Mouse (Mus musculus): ENCODE measurements around the gene Vrk1. TPM values are rescaled to one million over a fixed set of nuclear protein-coding genes. Genes with fewer than 3 reads are reported as not detected.

Gene Vrk1
- total RNA-seq, 2 experiments from 2014 or later: 33.5 to 37.9 TPM

DNA sequence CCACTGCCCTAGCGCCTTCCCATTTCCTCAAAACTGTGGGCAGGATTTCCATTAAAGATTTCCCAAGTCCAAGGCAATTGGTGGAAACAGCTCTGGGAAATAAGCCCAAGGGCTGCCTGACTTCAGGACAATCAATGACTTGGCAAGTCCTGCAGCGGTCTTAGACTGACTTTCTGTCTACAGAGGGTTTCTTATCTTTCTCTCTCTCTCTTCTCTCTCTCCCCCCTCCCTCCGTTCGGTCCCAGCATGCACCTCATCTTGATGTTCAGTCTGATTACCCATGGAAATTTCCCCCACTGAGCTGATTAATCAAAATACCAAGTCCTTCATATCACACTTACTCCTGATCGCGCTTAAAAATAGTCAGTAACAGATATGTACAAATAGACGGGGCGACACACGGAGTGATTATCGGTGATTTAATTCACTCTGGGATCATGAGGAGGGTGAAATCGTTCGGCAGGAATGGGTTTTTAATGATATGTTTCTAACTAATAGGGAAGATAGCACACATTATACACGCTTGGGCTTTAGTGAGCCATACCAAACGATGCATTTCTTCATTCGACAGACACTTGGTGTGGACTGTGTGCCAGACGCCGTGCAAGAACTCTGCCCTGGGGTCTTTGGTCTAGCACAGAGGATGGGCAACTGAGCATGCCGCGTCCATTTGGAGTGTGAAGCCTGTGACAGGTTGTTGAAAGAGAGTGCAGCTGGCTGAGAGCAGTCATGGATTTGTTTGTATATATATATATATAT, 12.8 kb upstream of the Vrk1 start:
- DNase-seq (ENCODE audit: low spot score in 2 of 2): no peak

DNA sequence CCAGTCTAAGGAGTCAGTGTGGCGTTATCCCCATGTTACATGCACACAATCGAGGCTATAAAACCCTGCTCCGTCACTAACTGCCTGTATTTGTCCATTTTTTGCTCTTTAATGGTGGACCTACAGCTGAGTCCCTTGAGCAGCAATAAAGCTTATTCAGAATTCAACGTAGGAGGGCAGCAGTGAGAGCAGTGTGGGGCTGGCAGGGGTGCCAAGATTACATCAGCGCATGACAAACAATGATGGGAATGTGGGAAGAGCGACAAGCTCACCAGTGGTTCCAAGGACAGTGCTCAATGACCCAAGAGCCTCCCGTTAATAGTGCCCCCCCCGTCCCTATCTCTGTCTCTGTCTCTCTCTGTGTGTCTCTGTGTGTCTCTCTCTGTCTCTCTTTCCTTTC, 8.3 kb upstream of the Vrk1 start:
- no peak for DNase-seq (ENCODE audit: low spot score in 2 of 2)

DNA sequence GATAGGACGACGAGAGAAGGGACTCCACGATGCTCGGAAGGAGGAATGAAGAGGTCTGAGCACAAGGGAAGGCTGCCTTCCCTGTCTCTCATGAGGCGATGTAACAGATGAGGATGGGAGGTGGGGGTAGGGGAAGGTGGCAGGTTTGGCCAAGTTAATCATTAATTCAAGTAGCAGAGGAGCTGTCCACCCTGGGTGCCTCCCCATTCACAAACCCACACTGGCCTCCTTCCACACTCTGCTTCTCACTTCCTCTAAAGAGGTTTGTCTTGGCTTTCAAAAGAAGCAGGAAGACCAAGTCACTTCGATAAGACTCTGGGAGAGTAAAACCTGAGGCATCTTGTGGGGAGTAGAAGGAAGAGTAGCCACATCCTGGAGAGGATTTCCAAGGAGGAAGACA, 5.3 kb upstream of the Vrk1 start:
- no peak for DNase-seq (ENCODE audit: low spot score in 2 of 2)

DNA sequence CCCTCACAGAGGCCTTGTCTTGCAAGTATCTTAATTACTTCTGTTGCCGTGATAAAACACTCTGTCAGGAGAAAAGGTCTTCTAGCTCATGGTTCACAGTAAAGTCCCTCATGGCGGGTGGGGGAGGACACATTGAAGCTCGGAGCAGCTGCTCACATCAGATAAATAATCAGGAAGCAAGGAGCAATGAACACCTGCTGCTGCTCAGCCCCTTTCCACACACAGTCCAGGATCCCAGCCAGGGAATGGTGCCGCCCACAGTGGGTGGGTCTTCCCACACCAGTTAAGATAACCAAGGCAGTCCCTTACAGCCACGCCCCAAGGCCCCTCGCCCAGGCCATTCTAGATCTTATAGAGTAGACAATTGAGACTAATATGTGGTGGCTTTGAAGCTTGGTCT, 3.8 kb upstream of the Vrk1 start:
- DNase-seq (ENCODE audit: low spot score in 2 of 2): no peak

DNA sequence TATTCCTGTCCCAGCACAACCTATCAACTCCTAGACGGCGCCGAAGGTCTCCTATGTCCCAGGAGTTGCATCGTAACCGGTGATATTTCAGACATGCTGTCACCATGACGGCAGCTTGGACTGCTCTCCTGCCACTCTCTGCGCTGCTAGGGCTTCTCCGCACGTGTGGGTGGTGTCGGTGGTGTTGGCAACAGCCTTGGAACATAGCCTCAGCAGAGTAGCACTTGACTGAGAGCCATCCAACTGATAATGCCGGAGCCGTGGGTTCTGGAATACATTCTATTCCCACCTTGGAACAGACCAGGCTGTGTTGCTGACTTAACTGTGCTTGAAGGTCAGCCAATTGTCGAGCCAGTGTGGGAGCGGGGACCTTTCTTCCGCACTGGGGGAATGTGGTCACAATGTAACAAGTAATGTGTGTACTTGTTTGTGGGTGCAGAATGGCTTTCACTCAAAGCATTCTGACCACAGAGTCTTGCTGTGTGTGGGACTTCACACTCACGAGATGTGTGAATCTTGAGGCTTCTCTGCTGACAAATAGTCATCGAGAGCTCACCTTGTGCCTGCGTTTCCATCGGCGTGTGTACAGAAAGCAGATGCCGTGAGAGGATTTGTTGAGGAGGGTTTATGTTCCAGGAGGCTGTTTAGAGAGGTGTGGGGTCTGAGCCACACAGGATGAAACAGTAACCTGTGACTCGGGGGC, 1.5 kb upstream of the Vrk1 start:
- no peak for DNase-seq (ENCODE audit: low spot score in 2 of 2)

DNA sequence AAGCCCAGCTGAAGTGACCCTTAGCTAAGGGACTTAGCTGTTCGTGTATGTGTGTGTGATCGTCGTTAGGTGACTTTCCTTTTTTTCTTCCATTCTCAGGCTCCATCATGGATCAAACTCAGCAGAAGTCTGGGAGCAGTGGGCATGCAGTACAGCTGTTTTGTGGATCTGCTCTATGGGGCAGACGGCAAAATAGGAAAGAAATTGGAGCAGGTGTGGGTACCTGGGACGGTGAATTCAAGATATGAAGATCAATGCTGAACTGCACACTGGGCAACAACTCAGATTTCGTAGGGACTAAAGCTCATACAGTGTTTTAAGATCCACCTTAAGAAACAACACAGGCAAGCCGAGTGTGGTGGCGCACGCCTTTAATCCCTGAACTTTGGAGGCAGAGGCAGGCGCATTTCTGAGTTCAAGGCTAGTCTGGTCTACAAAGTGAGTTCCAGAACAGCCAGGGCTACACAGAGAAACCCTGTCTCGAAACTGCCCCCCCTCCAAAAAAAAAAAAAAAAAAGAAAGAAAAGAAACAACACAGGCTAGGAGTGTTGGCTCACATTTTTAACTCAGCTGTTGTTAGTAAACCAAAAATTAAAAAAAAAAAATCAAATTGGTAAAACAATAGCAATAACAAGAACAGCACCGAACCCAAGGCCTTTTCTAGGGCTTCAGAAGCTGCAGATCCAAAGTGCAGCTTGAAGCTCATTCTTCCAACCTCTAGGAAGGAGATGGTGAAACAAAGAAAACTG, 732 bp upstream of the Vrk1 start:
- no peak for DNase-seq (ENCODE audit: low spot score in 2 of 2)

DNA sequence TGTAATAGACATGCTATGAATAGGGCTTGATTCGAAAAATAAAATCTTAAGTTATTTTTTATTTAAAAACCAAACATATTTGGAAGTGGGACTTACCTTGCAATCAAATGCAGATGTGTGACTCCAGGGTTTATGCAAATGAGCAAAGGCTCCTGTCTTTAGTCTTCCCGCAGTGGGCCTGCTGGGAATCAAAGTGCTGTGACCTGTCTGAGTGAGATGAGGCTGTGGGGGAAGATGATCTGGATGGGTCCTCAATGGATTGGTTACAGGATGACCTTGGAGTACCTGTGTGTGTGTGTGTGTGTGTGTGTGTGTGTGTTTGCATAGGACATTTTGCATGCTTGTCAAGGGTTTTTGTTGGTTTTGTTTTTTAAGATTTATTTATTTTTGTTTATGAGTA, 2.1 kb downstream of the Vrk1 start:
- DNase-seq (ENCODE audit: low spot score in 2 of 2): no peak

DNA sequence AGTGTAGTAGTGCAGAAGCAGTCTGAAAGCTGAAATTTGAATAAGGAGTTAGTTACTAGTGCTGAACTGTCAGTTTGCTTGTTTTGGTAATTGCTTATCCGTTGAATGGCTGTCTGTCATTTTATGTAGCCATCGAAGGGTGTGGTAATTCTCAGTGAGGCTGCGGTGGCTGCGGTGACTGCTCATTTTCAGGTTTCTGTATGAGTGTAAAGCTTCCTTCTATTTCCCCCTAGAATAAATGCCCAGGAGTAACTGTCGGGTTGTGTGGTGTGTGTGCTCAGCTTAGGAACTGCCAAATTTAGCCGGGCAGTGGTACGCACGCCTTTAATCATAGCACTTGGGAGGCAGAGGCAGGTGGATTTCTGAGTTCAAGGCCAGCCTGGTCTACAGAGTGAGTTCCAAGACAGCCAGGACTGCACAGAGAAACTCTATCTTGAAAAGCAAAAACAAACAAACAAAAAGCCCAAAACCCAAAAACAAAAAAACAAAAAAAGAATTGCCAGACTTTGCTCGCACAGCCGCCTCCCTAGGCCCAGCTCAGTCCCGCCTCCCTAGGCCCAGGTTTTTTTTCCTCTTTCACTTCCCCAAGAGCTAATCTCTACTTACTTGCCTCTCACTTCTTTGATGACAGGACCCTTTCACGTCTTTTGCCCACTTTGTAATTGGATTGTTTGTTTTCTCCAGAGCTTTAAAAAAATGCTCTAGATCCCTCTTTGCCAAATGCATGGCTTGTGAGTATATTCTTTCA, 6.4 kb downstream of the Vrk1 start:
- no peak for DNase-seq (ENCODE audit: low spot score in 2 of 2)

DNA sequence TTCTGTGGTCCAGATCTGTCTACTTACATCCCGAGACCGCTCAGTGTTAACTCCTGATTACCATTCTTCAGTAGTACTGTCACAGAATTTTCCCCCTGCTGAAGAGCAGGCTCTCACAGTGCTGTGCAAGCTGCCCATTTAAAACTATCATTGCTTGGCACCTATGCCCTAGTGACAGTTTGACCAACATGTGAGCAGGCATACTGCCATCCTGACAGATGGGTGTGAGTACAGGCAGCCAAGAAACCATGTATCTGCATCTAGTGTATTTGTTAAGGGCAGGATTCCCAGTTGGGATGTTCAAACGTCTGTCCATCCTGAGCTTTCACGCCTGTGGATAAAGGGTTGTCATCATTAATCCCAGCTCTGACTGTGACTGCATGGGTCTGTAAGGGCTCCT, 10.0 kb downstream of the Vrk1 start:
- no peak for DNase-seq (ENCODE audit: low spot score in 2 of 2)

DNA sequence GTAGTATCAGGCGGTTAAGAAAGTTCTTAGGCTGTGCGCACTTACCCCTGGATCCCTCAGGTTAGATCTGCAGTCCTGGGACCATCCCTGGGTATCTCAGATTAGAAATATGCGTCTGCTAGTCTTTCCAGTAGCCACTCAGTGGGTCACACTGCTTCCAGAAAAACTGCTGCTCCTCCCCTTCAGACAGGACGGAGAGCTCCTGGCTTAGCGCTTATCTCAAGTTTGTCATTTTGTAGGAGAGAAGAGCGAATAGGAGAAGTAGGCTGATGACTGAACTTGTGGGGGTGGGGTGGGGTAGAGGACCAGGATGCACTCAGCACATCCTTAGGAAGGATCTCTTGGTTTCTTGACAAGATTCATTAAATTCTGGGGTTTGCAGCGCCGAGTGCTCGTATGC, 13.6 kb downstream of the Vrk1 start:
- no peak for DNase-seq (ENCODE audit: low spot score in 2 of 2)

DNA sequence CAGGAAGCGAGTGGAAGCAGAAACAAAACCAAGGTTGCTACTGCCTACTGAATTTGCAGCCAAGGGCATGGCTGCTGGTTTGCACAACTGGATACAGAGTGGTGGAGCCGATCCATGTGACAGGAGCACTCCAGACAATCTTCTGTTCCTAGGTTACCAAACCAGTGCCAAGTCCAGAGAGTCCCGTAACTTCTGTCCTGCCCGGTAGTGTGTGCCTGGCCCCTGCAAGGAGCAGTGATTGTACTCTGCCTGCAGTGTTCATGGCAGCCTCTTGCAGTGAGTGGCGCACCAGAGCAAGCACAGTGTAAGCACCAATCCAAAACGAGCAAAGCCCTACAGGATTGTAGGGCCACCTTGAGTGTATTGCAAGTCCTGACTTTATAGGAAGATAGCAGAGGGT, 15.4 kb downstream of the Vrk1 start:
- peak; percentile 13 to 15 for DNase-seq (ENCODE audit: low spot score in 2 of 2)

DNA sequence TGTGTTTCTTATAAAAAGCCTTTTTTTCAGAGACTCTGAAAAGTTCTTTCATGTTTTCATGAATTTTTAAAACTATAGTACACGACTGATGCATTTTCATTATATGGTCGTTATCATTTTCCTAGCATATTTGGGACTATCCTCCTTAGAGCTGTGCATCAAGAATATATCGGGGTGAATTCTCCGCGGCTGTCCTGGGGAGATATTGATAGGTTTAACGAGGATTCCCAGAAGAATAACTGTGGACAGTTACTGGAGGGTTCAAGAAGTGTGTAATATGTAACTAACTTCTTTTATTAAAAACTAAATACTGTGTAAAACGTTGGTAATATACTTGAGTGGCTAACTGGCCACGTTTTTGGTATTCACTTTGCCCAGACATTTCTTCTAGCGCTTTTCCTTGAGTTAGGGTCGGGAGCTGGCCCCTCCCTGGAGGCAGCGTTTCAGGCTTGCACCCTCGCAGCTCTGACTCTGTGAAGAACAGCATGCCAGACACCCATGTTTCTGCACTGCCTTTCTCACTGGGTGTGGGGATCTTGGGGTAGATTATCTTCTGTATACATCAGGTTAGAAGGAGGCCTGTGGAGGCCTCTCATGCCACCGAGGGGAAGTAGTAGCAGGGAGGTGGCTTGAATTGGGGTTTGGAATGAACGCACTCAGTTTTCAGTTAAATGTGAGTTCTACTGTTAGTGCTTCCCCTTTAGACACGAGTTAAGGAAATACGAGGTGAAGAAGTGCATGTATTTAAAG, 16.5 kb downstream of the Vrk1 start:
- no peak for DNase-seq (ENCODE audit: low spot score in 2 of 2)

DNA sequence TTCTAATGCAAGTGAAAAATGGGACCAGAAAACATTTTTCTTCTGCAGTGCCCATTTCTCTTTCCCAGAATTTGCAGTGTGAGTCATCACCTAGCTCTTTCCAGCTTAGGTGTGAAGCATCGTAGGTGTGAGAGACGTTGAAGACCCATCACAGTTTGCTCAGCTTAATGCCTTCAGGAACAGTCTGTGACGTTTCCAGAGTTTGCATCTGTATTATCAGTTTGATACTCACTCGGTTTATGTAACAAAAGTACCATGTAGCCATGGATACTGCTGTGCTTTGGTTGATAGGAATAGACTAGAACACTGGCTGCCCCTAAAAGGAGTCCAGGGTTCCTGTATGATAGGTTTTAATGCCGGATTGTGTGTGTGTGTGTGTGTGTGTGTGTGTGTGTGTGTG, 17.3 kb downstream of the Vrk1 start:
- no peak for DNase-seq (ENCODE audit: low spot score in 2 of 2)

DNA sequence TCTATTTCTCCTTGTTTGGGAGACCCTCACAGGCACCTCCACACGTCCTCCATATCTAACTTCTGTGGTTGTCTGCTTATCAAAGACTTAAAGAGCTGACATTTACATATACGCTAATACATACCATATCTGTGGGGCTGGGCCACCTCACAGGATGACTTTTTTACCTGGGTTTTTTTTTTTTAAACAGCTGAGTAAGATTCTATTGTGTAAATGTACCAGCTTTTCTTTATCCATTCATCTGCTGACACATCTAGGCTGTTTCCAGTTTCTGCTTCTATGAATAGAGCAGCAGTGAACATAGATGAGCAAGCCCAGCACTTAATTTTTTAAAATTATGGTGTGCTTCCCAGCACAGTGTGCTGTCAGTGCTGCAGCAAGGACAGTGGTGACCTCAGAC, 19.6 kb downstream of the Vrk1 start:
- DNase-seq (ENCODE audit: low spot score in 2 of 2): no peak

DNA sequence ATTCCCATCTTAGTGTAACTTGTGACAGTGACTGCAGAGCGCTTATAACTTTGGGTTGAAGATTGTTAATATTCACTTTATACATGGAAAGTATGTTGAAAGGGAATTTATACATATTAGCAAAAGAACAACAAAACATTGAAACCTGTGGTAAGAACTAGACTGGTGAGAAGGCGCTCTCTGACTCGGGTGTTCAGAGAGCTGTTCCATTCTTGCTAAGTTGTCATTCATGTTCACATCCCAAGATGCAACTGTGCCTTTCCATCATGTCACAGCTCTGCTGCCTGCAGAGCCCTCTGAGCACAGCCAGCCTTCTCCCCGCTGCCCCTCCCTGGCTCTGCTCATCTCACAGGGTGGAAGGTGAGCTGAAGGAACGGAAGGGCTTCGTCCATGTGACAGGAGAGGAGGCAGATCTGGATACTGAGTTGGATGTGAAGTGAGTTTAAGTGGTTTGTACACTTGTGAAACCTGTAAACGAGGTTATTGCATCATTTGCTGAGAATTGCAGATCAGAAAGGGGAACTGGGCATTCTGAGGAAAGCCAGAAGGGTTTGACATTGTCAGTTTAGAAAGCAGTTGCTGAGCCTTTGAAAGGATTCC, 20.2 kb downstream of the Vrk1 start:
- DNase-seq (ENCODE audit: low spot score in 2 of 2): no peak

DNA sequence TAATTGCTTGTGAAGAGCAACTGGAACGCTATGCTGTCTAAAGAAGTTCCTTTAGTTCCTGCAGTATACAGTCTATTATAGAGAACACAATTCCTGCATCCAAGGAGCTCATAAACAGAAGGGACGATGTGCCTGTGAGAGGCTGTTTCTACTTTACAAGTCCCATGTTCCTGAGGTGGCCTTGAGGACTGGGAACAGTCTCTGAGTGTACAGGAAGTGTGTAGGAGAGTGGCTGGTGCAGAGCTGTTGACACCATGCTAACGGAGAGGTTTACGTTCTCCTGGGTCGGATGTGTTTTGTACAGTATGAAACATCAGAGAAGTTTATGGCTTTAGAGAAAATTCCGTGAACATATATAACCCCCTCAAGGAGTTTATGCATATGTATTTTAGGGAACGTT, 20.8 kb downstream of the Vrk1 start:
- DNase-seq (ENCODE audit: low spot score in 2 of 2): no peak

DNA sequence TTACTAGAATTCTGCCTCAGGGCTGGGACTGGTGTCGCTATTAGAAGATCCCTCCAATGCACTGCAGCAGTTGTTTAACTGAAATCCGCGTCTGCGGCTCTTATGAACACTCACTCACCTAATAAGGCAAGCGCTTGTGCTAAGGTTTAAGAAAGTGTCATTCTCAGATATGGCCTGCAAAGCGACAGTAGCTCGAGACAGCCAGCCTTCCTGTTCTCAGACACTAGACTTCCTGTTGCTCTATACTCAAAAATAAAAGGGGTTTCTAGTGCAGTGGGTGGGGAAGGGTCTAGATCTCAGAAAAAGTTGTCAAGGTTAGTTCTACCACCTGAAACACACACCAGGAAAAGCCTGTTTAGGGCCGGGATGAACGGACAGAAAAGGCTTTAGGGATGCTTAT, 21.9 kb downstream of the Vrk1 start:
- DNase-seq (ENCODE audit: low spot score in 2 of 2): no peak

DNA sequence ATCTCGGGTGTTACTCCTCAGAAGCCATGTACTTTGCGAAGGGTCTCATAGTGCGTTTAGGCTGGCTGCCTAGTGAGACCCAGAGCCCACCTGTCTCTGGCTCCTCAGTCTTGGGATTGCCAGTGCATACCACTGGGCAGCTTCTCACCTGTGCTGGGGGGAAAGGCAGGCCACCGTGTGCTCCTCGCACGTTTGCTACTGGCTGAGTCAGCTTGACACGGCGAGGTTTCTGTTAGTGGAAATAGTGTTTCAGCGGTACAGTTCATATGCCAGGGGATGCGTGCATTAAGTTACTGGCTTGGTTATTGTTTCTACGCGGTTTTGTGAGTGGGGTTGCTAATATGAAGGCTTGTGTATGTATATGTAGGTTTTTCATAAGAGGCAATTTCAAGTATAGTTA, 22.3 kb downstream of the Vrk1 start:
- no peak for DNase-seq (ENCODE audit: low spot score in 2 of 2)

DNA sequence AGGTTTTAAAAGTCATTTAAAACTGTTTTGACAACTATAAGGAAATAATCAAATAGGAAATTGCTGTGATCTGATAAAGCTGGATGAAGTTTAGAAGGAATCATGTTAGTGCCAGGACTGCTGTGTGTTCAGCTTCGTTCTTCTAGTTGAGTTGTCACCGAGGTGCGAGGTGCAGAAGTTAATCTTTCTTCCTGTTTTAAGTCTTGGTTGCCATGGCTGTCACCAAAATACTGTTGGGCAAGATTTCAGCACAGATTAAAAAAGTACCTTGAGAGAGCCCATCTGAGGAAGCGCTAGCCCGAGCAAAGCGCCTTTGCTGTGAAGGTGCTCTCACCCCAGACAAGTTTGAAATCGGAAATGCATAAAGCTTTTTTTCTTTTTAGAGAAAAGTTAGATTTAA, 24.2 kb downstream of the Vrk1 start:
- no peak for DNase-seq (ENCODE audit: low spot score in 2 of 2)

DNA sequence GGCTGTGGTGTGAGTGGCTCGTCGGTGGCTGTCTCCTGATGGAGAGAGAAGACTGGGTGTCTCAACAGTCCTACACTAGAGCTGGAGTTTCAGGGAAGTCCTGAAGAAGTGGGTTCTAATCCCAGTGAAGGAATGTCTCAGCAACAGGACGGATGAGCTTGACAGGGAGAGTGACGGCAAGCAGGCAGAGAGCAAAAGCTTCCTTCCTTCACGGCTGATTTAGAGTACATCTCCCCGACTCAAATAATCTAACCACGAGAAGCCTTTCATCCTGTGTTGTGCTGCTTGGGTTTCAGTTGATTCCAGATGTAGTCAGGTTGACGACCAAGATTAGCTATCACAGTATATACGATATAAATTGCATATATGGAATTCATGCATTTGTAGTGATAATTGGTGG, 24.7 kb downstream of the Vrk1 start:
- no peak for DNase-seq (ENCODE audit: low spot score in 2 of 2)

DNA sequence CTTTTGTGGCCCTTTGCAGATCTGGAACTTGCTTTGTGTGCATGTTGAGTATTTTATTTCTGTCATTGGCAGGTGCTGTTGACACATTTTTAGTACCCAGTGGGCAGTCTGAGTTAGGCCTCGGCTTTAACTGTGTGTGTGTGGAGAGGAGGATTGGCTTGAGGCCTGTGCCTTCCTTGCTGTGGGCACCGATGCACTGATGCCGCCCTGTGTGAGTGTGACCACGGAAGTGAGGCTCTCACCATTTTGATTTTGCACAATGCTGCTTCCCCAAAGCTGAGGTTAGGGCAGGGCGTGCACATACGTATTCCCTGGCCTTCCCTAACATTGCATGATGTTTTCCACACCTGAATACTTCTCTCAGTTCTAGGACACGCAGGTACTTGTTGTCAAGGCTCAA, 30.2 kb downstream of the Vrk1 start:
- DNase-seq (ENCODE audit: low spot score in 2 of 2): no peak
